8 mouse cellular contexts compared by ENCODE assay signal in genomic region chr7:99107566-99107965, GRCm38 (mm10). TPM values are rescaled to one million over a fixed set of nuclear protein-coding genes. Genes with fewer than 3 reads are reported as not detected.
A peak's percentile ranks its signal among the peaks of the same experiment; 100 is the strongest.
DNase-seq lines count a peak whose midpoint lies in the region; ATAC-seq and TF ChIP-seq lines count a peak whose summit lies in the region.

No protein-coding gene starts in this region.

- TF ChIP-seq EP300 in heart, postnatal 0 days (IDR thresholded peaks at IDR 0.05; ENCODE audit: low read depth): no peak

- no peak overlapping the region for H3K4me2 ChIP-seq in heart, postnatal 0 days (ENCODE audit: low read depth, low read length)
- H3K4me2 ChIP-seq in embryonic facial prominence, embryonic 14.5 days (ENCODE audit: low read depth, low read length): no peak overlapping the region

- H3K4me3 ChIP-seq in heart, postnatal 0 days (ENCODE audit: low read depth, low read length): no peak overlapping the region
- no peak overlapping the region for H3K4me3 ChIP-seq in heart, embryonic 10.5 days
- no peak overlapping the region for H3K4me3 ChIP-seq in spleen, adult 2 months (ENCODE audit: extremely low read depth, insufficient read depth, insufficient read length)
- H3K4me3 ChIP-seq in embryonic facial prominence, embryonic 14.5 days (ENCODE audit: low read depth, low read length): no peak overlapping the region

- no peaks in the 10 kb centered on the region for H3K9me3 ChIP-seq in heart, postnatal 0 days (replicated peaks; ENCODE audit: control insufficient read depth, low read length)
- no peaks in the 10 kb centered on the region for H3K9me3 ChIP-seq in heart, embryonic 10.5 days
- no peaks in the 10 kb centered on the region for H3K9me3 ChIP-seq in embryonic facial prominence, embryonic 14.5 days (ENCODE audit: control insufficient read depth, low read length)

- DNase-seq in heart, postnatal 0 days (ENCODE audit: low spot score): peak; percentile 72
- no peak for DNase-seq in heart, embryonic 10.5 days (ENCODE audit: low spot score)
- DNase-seq in spleen, adult 2 months (ENCODE audit: low read depth in 1 of 2, low spot score in 2 of 2): no peak
- DNase-seq in spleen, adult 12 weeks (ENCODE audit: low spot score): no peak
- peak; percentile 84 for DNase-seq in embryonic facial prominence, embryonic 14.5 days (ENCODE audit: low spot score)
- DNase-seq in retina, adult 2 months (ENCODE audit: low read depth, low spot score): peak; percentile 13
- no peak for DNase-seq in spleen, adult 18-20 months
- no peak for DNase-seq in adrenal gland, postnatal 14 days

- TF ChIP-seq POLR2A in spleen, adult 2 months (IDR thresholded peaks at IDR 0.05; ENCODE audit: low read depth, low read length): no peak

- WGBS in heart, postnatal 0 days: 42% methylated on average over 3 of the region's 3 CpGs
- WGBS in heart, embryonic 10.5 days: 42% methylated on average over 3 of the region's 3 CpGs
- 53% methylated on average over 3 of the region's 3 CpGs for WGBS in spleen, adult 2 months
- WGBS in embryonic facial prominence, embryonic 14.5 days: 39% methylated on average over 3 of the region's 3 CpGs

- no peaks in the 10 kb centered on the region; the same call in 1 of the 2 replicates for H3K4me1 ChIP-seq in heart, postnatal 0 days (ENCODE audit: control insufficient read depth, insufficient read depth)
- peaks cover 20% of the 10 kb centered on the region for H3K4me1 ChIP-seq in heart, embryonic 10.5 days
- H3K4me1 ChIP-seq in spleen, adult 2 months (ENCODE audit: control insufficient read depth, insufficient read depth, insufficient read length): peaks cover 8% of the 10 kb centered on the region; the same call in 1 of the 2 replicates
- H3K4me1 ChIP-seq in embryonic facial prominence, embryonic 14.5 days (ENCODE audit: control insufficient read depth, insufficient read depth, low read length): 0 out of 2 replicates have a peak, but pooled peaks cover 7% of the 10 kb centered on the region

- H3K9ac ChIP-seq in heart, postnatal 0 days (replicated peaks; ENCODE audit: low read depth, low read length): no peak overlapping the region
- H3K9ac ChIP-seq in embryonic facial prominence, embryonic 14.5 days (ENCODE audit: low read depth, low read length): no peak overlapping the region

- H3K36me3 ChIP-seq in heart, postnatal 0 days (replicated peaks; ENCODE audit: control insufficient read depth, insufficient read depth, low read length): no peaks in the 10 kb centered on the region
- peaks cover 8% of the 10 kb centered on the region; the same call in 1 of the 2 replicates for H3K36me3 ChIP-seq in heart, embryonic 10.5 days
- H3K36me3 ChIP-seq in spleen, adult 2 months (ENCODE audit: control insufficient read depth, insufficient read depth, low read length): no peaks in the 10 kb centered on the region; the same call in 1 of the 2 replicates
- no peaks in the 10 kb centered on the region for H3K36me3 ChIP-seq in embryonic facial prominence, embryonic 14.5 days (ENCODE audit: control insufficient read depth, insufficient read depth, low read length)

- TF ChIP-seq CTCF in heart, postnatal 0 days (IDR thresholded peaks at IDR 0.05; ENCODE audit: low read depth): peak; percentile 65
- peak; percentile 35; the same call in 1 of the 2 replicates for TF ChIP-seq CTCF in spleen, adult 2 months (IDR thresholded peaks at IDR 0.05; ENCODE audit: extremely low read depth, insufficient read depth, insufficient read length, insufficient replicate concordance)

- ATAC-seq in heart, postnatal 0 days (ENCODE audit: insufficient read depth, low read depth): peak; percentile 55; the same call in 1 of the 2 replicates
- ATAC-seq in embryonic facial prominence, embryonic 14.5 days (ENCODE audit: low read depth): no peak

- H3K27me3 ChIP-seq in heart, postnatal 0 days (ENCODE audit: control insufficient read depth, insufficient read depth, low read length): no peaks in the 10 kb centered on the region
- no peaks in the 10 kb centered on the region for H3K27me3 ChIP-seq in heart, embryonic 10.5 days (ENCODE audit: insufficient read depth, poor library complexity, severe bottlenecking)
- no peaks in the 10 kb centered on the region for H3K27me3 ChIP-seq in spleen, adult 2 months (ENCODE audit: control insufficient read depth, insufficient read depth, low read length)
- H3K27me3 ChIP-seq in embryonic facial prominence, embryonic 14.5 days (replicated peaks; ENCODE audit: control insufficient read depth, insufficient read depth, low read length): no peaks in the 10 kb centered on the region

- no peak overlapping the region for H3K27ac ChIP-seq in heart, postnatal 0 days (ENCODE audit: low read depth)
- no peak overlapping the region for H3K27ac ChIP-seq in heart, embryonic 10.5 days
- no peak overlapping the region for H3K27ac ChIP-seq in spleen, adult 2 months (ENCODE audit: insufficient read depth, low read length)
- H3K27ac ChIP-seq in embryonic facial prominence, embryonic 14.5 days (replicated peaks; ENCODE audit: low read depth, low read length): no peak overlapping the region

RNA-seq across cellular contexts. Expression of gene Uvrag, which starts 33.4 kb away (rescaled TPM):
- total RNA-seq in heart, postnatal 0 days (2014; rRNA removed; ENCODE audit: low replicate concordance): 37.2 and 38.1 TPM in 2 replicates
- 11.1 and 11.8 TPM in 2 replicates for polyA plus RNA-seq in heart, postnatal 0 days (2015; fragmentation: Nextera tagmentation; extraction: Ambion mirVana)
- polyA plus RNA-seq in heart, embryonic 10.5 days (2016; fragmentation: Nextera tagmentation; extraction: Ambion mirVana): 15.2 and 17.0 TPM in 2 replicates
- 45.9 and 112 TPM in 2 replicates for polyA plus RNA-seq in spleen, adult 2 months (2012; rRNA removed)
- 16.5 and 18.2 TPM in 2 replicates for polyA plus RNA-seq in embryonic facial prominence, embryonic 14.5 days (2014; fragmentation: Nextera tagmentation; extraction: Ambion mirVana)
- total RNA-seq in adrenal gland, postnatal 14 days (2021): 33.7 and 42.3 TPM in 2 replicates

Comparison
In these comparisons a context has a peak if more than half of its experiments do, and no peak if none do; other contexts are left out.
1. DNase-seq: peak in heart, postnatal 0 days (single experiment), embryonic facial prominence, embryonic 14.5 days (single experiment) and retina, adult 2 months (single experiment); none in heart, embryonic 10.5 days (single experiment), spleen, adult 2 months (0 of 2), spleen, adult 12 weeks (single experiment), spleen, adult 18-20 months (0 of 2) and adrenal gland, postnatal 14 days (single experiment).